Mouse (Mus musculus): Measurements from ENCODE around the gene Fam43b.

Fam43b gene

GRCm38 (mm10) chr4:138395087-138395970 lies 999 bp downstream of the Fam43b start:
- no peak for DNase-seq (ENCODE audit: extremely low spot score, low read depth, low spot score)

DNA sequence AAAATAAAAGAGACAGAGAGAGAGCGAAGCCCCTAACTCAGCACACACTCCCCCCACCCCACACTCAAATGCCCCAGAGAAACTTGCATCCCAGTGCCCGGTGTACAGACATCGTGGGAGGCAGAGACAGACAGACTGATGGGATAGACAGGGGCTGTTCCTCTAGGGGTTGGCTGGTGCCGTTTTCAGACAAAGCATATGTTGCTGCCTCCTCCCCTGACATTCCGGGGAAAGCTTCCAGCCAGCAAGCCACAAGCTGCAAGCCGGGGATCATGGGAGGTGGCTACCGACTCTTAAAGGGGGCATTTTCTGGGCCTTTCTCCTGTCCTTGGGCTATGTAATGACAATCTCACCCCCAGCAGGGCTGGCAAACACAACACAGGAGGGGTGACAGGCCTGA lies 2.6 kb downstream of the Fam43b start:
- DNase-seq (ENCODE audit: extremely low spot score, low read depth, low spot score), result no peak

GRCm38 (mm10) chr4:138383789-138384188 lies 12.5 kb downstream of the Fam43b start:
- DNase-seq (ENCODE audit: extremely low spot score, low read depth, low spot score), result no peak

DNA sequence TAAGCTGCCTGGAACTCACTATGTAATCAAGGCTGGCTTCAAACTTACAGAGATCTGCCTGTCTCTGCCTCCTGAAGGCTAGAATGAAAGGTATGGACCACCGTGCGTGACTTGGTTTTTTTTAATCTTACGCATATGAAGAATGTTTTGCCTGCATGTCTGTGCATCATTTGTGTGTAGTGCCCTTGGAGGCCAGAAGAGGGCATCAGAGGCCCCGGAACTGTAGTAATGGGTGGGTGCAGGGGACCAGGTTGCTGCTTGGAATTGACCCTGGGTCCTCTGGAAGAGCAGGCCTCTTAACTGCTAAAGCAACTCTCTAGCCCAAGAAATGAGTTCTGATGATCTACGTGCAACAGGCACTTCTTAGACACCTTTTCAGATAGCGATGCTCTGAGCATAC lies 13.9 kb downstream of the Fam43b start:
- DNase-seq (ENCODE audit: extremely low spot score, low read depth, low spot score), result no peak

GRCm38 (mm10) chr4:138380132-138380689 lies 16.1 kb downstream of the Fam43b start:
- DNase-seq (ENCODE audit: extremely low spot score, low read depth, low spot score), result no peak

DNA sequence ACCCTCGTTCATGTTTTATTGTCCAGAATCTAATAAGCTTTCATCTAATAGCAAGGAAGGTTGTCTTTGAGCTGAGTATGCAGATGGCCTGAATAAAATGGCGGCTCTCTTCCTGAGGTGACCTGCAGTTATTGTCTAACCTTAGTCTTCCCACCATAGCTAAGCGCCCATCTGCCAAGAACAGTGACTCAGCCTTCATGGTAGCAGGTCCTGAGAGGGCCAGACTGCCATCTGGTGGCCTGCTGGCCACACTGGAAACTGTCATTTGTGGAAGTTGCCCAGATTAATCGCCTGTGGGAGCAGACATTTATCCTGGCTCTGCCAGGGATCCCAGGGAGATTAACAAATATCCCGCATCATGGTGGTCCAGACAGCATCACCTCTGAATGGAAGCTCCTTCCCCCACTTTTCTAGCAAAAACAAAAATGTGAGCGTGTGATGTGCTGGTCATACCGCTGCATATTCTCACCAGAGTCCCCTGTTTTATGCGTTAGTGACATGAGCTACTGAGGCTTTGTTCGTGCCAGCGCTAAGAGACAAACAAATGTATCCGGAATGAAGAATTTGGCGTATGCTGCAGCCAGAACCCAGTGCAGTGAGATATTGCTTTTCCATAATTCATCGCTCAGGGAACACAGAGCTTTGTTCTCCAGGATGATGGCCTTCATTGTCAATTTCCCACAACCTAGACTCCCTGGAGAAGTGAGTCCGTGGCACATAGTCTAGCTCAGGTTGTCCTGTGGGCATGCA lies 17.1 kb downstream of the Fam43b start:
- DNase-seq (ENCODE audit: extremely low spot score, low read depth, low spot score), result no peak

DNA sequence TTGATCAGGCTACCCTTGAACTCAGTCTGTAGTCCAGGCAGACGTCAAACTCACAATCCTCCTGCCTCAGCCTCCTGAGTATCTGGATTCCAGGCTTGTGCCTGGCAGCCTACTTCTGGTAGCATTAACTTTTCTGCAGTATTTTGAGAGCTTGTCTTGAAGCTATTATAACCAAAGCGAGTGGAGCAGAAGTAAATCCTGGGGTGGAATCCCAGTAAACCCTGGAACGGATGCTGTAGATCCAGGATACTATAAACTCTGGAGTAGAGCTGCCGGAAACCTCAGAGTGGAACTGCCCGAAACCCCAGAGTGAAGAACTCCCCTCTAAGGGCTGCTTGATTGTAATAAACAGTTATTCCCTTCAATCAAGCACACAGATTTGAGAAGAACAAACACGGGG lies 18.8 kb downstream of the Fam43b start:
- no peak for DNase-seq (ENCODE audit: extremely low spot score, low read depth, low spot score)

DNA sequence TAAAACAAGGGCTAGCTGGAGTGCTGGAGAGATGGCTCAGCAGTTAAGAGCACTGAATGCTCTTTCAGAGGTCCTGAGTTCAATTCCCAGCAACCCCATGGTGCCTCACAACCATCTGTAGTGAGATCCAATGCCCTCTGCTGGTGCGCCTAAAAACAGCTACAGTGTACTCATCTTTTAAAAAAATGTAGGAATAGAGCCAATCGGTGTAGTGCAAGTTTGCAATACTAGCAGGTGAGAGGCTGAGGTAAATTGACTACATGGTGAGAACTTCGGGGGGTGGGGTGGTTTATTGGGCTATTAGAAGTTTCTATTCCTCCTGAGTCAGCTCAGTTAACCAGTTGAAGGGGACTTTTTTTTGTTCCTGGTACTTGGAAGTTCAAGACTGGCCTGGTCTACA lies 21.2 kb downstream of the Fam43b start:
- no peak for DNase-seq (ENCODE audit: extremely low spot score, low read depth, low spot score)

DNA sequence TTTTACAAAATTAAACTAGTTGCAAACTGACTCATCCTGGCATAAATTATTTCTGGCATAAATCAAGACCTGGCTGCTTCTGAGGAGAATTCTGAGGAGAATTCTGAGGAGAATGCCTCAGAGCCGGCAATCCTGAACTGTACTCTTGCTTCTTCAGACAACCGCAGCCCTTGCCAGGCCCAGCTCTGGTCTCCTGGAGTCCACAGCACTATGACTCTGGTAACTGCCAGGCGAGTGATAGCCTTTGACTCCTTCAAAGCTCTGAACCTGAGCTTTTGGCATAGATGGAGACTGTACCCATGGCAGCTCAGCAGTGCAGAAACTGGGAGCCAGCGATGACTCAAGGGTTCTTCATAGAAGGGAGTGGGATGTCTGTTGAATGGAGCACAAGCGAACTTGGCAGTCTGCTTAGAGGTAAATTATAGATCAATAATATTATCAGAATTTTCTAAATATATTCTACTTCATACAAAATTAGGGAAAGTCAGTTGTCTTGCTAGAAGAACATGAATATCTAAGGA lies 25.3 kb downstream of the Fam43b start:
- DNase-seq (ENCODE audit: extremely low spot score, low read depth, low spot score), result no peak

GRCm38 (mm10) chr4:138368498-138369260 lies 27.6 kb downstream of the Fam43b start:
- no peak for DNase-seq (ENCODE audit: extremely low spot score, low read depth, low spot score)

DNA sequence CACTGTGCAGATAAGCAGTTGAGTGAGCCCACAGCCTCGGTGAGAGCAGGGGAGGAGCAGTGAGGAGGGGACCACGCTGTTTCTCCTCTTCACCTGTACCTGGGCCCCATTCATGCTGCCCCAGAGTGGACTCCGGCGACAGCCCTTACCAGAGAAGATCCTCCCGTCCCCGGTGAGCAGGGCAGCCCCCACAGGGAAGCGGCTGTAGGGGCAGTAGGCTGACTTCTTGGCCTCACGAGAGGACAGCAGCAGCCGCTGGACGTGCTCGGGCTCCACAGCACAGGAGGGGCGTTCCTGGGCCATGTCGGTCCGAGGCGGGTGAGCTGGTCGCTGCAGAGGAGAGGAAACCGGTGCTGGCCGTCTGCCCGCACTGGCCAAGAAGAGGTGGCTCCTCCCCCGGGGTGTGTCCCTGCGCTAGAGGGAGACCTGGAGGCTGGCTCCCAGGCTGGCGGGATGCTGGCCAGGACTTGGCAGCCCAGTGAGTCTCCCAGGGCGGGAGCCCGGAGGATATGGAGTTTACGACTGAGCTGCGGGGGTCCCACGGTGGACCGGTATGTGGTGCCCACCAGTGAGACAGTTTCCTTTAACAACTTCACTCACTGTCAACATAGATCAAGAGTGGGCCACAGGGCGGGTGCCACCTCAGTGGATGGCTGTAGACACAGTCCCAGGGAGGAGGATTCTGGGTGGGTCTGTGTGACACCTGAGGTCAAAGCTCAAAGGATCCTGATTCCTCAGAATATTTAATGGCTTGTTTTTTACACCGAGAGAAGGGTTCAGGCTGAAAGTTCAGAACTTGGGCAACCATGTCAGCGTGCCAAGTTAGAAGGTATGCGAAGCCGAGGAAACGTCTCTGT lies 28.5 kb downstream of the Fam43b start, which contains the start of gene Cda:
Gene Cda (minus strand): TSS at position 352 of the 857 bp plus-strand sequence.
- DNase-seq (ENCODE audit: extremely low spot score, low read depth, low spot score), result no peak

- no peak for DNase-seq (ENCODE audit: extremely low spot score, low read depth, low spot score)
These were observed 29.8 kb downstream of the Fam43b start for GRCm38 (mm10) chr4:138366561-138366960.

DNA sequence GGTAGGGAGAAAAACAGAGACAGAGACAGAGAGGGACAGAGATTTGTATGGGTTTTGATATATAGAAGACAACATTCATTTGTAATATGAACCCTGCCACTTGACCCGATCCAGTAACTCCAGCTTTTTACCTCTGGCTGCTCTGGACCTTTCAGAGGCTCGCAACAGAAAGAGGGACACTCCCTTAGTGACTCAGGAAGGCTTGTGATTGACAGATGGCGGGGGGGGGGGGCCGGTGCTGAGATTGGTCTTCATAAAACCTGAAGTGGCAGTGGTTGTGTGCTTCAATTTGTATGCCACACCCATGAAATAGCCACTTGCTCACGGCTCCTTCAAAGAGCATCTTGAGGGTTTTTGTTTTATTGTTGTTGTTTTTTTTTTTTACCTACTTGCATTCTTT lies 32.8 kb downstream of the Fam43b start:
- no peak for DNase-seq (ENCODE audit: extremely low spot score, low read depth, low spot score)

DNA sequence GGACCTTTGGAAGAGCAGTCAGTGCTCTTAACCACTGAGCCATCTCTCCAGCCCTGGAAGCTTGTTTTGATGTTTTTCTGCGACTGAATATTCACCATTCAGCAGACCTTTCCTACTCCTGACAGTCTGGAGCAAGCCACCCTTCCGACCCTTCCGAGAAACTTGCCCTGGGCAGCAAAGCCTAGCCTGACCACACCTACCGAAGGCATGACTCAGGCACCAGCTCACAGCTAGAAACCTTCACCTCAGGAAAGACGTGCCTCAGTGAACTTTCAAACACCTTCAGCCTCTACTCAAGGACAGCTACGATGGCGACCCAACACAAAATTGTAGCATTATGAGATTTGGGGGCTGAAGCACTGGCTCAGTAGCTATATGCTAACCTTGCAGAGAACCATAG lies 33.4 kb downstream of the Fam43b start:
- DNase-seq (ENCODE audit: extremely low spot score, low read depth, low spot score), result no peak

DNA sequence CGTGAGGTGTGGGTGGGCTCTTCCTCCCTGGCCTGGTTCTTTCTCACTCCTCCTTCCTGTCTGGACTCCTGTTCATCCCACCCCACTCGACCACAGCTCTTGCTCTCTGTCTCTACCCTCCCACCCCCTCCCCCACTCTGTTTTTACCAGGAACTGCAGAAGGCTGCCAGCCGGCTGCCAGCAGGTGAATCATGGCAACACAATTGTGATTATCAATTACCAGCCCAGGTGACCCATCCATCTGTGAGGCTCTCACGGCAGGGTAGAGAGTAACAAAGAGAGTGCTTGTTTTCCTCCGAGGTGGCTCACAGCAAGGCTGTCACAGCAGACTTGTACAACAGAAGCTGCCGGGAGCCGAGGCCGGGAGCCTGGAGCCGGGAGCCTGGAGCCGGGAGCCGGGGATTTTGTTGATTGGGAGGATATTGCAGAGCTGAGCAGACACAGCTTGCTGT lies 34.9 kb downstream of the Fam43b start:
- no peak for DNase-seq (ENCODE audit: extremely low spot score, low read depth, low spot score)

GRCm38 (mm10) chr4:138358176-138358575 lies 38.2 kb downstream of the Fam43b start:
- DNase-seq (ENCODE audit: extremely low spot score, low read depth, low spot score), result no peak

GRCm38 (mm10) chr4:138356551-138356950 lies 39.8 kb downstream of the Fam43b start:
- no peak for DNase-seq (ENCODE audit: extremely low spot score, low read depth, low spot score)

- no peak for DNase-seq (ENCODE audit: extremely low spot score, low read depth, low spot score)
These were observed 40.2 kb downstream of the Fam43b start for GRCm38 (mm10) chr4:138356141-138356540.

GRCm38 (mm10) chr4:138355496-138355895 lies 40.8 kb downstream of the Fam43b start:
- DNase-seq (ENCODE audit: extremely low spot score, low read depth, low spot score), result no peak
